Mouse (Mus musculus) forebrain, embryonic 10.5 days (tissue): ENCODE measurements around the gene Gm10376. TPM values are rescaled to one million over a fixed set of nuclear protein-coding genes. Genes with fewer than 3 reads are reported as not detected.
"Not testable (repeated sequence)": the region's sequence is repeated elsewhere in the genome, so short reads cannot be mapped to it uniquely, and the experiment has no call there.

ENCODE experiments used
- DNase-seq: peaks from one replicate; pipeline ENCODE4 v3.0.0-alpha.2; 2017; ENCODE audit warnings: low spot score; ENCODE audit errors: extremely low spot score
- H3K27ac ChIP-seq: fragments of 300-500 bp; sonication (generic); 2 replicates; pipeline ENCODE4 v1.5.1; 2016; ENCODE audit warnings: mild to moderate bottlenecking
- H3K27me3 ChIP-seq: fragments of 300-500 bp; sonication (generic); 2 replicates; pipeline ENCODE4 v1.6.1; 2016; ENCODE audit warnings: mild to moderate bottlenecking; ENCODE audit not compliant: poor library complexity, severe bottlenecking
- H3K36me3 ChIP-seq: fragments of 300-500 bp; sonication (generic); replicated peaks from 2 replicates; pipeline ENCODE4 v1.6.1; 2016; ENCODE audit warnings: mild to moderate bottlenecking, moderate library complexity
- H3K4me1 ChIP-seq: fragments of 300-500 bp; sonication (generic); 2 replicates; pipeline ENCODE4 v1.6.1; 2016
- H3K4me3 ChIP-seq: fragments of 300-500 bp; sonication (generic); 2 replicates; pipeline ENCODE4 v1.5.1; 2016; ENCODE audit warnings: mild to moderate bottlenecking, moderate library complexity
- H3K9me3 ChIP-seq: fragments of 300-500 bp; sonication (generic); 2 replicates; pipeline ENCODE4 v1.6.1; 2016; ENCODE audit warnings: mild to moderate bottlenecking, moderate library complexity
- WGBS: fragments of 180-500 bp; shearing (Covaris S2); methylation state at CpG from one replicate; pipeline ENCODE4 v1.1.7; 2016; 5-methylcytosine and 5-hydroxymethylcytosine counted together
- polyA plus RNA-seq: library from polyadenylated mRNA; unstranded; fragments of >200 nt; fragmentation: Nextera tagmentation; extraction: Ambion mirVana; gene quantifications from 2 replicates; pipeline ENCODE4 v1.2.1, GENCODE M21; 2016

Gm10376 gene
- not detected in 2 replicates for polyA plus RNA-seq

DNA sequence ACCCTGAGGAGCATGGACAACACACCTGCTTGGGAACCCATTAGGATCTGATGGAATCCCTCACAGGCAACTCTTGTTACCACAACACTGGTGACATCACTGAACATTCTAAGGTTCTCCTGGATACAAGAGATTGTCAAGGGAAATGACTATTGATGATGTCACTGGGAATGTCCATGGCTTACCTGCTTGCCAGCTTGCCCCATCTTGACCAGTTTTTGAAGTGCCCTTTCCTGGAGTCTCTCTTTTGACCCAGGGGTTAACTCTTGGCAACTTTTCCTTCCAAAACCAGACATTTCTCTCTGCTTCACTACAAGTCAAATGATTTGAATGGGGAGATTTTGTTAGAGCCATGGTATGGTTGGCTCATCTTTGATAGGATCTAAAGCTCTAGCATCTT is at the start of gene Gm10376:
Gm10376 (minus strand) TSS at position 101 of the 400 bp plus-strand sequence.
- H3K27me3 ChIP-seq, H3K4me1 ChIP-seq, DNase-seq, H3K27ac ChIP-seq, H3K36me3 ChIP-seq, H3K4me3 ChIP-seq, H3K9me3 ChIP-seq: not testable (repeated sequence)

DNA sequence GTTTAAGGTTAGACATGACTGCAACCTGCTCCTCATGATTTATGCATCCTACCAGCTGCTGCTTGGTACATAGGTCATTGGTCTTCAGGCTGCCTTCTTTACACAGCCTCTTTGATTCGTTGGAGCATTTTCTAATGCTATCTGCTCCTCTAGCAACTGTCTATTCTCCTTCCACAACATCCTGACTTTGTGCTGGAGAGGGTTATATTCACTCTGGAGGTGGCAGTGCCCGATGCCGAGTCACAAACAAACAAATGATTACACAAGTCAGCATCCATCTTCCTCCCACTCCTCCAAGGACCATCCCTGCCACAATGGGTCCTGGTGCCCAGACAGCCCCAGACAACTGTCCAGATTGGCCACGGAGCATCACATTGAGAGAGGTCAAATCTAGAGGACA is 44.8 kb upstream of the Gm10376 start:
- H3K27ac ChIP-seq, H3K4me1 ChIP-seq, H3K36me3 ChIP-seq, DNase-seq, H3K4me3 ChIP-seq, H3K27me3 ChIP-seq: not testable (repeated sequence)
- H3K9me3 ChIP-seq = peaks cover 16% of the 10 kb centered on the region
- 75% methylated on average over 4 of the region's 4 CpGs for WGBS

DNA sequence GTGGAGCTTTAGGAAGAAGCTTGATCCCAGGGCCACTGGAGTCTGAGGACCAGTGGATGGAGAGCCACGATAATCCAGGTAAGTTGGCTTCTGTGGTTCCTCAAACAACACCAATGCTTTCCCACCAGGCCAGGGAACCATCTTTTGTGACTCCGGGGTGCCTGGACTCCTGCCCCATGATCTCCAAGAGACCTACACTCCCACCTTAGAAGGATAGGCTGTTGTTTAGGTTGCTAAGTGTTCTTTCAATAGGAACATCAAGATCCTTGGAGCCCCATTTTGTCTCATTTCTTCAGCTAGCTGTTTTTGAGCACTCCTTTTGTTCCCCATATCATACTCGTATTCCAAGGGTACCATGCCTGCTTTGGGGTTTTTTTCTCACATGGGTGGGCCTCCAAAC is 42.6 kb upstream of the Gm10376 start:
- peaks cover 16% of the 10 kb centered on the region for H3K9me3 ChIP-seq
- 83% methylated on average over 3 of the region's 3 CpGs for WGBS
- not testable (repeated sequence) for H3K4me1 ChIP-seq, H3K36me3 ChIP-seq, H3K27me3 ChIP-seq, DNase-seq, H3K4me3 ChIP-seq, H3K27ac ChIP-seq

DNA sequence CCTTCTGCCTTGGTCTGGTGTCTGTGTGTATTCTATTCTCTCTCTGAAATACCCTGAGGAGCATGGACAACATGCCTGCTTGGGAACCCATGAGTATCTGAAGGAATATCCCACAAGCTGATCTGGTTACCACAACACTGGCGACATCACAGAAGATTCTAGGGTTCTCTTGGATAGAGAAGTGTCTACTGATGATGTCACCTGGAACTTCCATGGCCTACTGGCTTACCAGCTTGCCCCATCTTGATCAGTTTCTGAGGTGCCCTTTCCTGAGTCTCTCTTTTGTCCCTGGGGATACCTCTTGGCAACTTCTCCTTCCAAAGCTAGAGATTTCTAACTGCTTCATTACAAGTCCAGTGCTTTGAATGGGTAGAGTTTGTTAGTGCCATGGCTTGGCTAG is 21.9 kb downstream of the Gm10376 start, which contains the start of gene Gm8082:
Gm8082 (minus strand) TSS at position 101 of the 400 bp plus-strand sequence.
- WGBS = no CpG with 5 or more reads among the region's 1 CpGs
- DNase-seq, H3K27ac ChIP-seq, H3K27me3 ChIP-seq, H3K9me3 ChIP-seq, H3K4me1 ChIP-seq, H3K4me3 ChIP-seq, H3K36me3 ChIP-seq: not testable (repeated sequence)

Other genes starting within 250 kb of the Gm10376 start
- gene Gm3015, start 246.8 kb downstream of the Gm10376 start, polyA plus RNA-seq = not detected in 2 replicates
- gene Gm10377, start 217.6 kb downstream of the Gm10376 start, polyA plus RNA-seq = not detected in 2 replicates
- gene Gm21977, start 162.2 kb downstream of the Gm10376 start, polyA plus RNA-seq = not detected in 2 replicates
- not detected in 2 replicates for gene Gm8082, start 22.0 kb downstream of the Gm10376 start, polyA plus RNA-seq
- not detected in 2 replicates for gene Gm8094, start 61.0 kb upstream of the Gm10376 start, polyA plus RNA-seq
- not detected in 2 replicates for gene Gm8104, start 85.0 kb upstream of the Gm10376 start, polyA plus RNA-seq
- gene Gm7233, start 164.2 kb upstream of the Gm10376 start, polyA plus RNA-seq = not detected in 2 replicates
- gene Gm8122, start 219.7 kb upstream of the Gm10376 start, polyA plus RNA-seq = not detected in 2 replicates
- not detected in 2 replicates for gene Gm8126, start 243.0 kb upstream of the Gm10376 start, polyA plus RNA-seq